8 mouse cellular contexts compared by ENCODE assay signal in the genomic region with DNA sequence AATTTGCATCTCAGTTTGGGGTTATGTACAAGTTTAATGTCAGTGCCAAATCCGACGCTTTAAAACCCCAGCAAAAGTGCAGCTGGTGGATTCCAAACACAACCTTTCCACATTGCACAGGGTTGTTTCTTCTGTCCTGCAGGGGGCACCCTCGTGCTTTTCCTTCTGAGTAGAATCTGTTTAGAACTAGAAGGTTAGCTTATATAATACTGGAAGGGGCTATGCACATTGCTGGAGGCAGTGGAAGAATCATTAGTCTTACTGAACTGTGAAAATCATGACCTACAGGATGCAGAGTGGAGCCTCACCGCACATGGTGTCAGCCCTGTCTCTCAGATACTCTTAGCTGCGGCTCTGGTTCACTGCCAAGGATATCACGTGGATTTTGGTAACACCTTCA. TPM values are rescaled to one million over a fixed set of nuclear protein-coding genes. Genes with fewer than 3 reads are reported as not detected.
A peak's percentile ranks its signal among the peaks of the same experiment; 100 is the strongest.
DNase-seq lines count a peak whose midpoint lies in the region; ATAC-seq and TF ChIP-seq lines count a peak whose summit lies in the region.

No protein-coding gene starts in this region.

- no peak for ATAC-seq in kidney, embryonic 15.5 days (replicated peaks; ENCODE audit: low FRiP score)
- no peak for ATAC-seq in liver, embryonic 13.5 days (ENCODE audit: low read depth)

- H3K9me3 ChIP-seq in kidney, embryonic 15.5 days (replicated peaks), result no peaks in the 10 kb centered on the region
- H3K9me3 ChIP-seq in liver, embryonic 13.5 days (replicated peaks), result no peaks in the 10 kb centered on the region

- DNase-seq in kidney, adult 18-20 months, result peak; percentile 61
- DNase-seq in Muller cell, postnatal 12 days (ENCODE audit: inconsistent ontology term), result peak; percentile 54
- DNase-seq in kidney, adult 9 months, result peak; percentile 62
- DNase-seq in liver, embryonic 13.5 days, result peak; percentile 36
- DNase-seq in right cerebral cortex, postnatal 10 days (ENCODE audit: low spot score in 2 of 2), result peak; percentile 75 to 84
- DNase-seq in urinary bladder, postnatal 25 days (ENCODE audit: low spot score), result peak; percentile 68

- no peak for TF ChIP-seq POLR2A in cortical plate, adult 2 months (IDR thresholded peaks at IDR 0.05; ENCODE audit: extremely low read depth, insufficient read depth, low read length)

- no peak overlapping the region for H3K27ac ChIP-seq in kidney, embryonic 15.5 days
- no peak overlapping the region for H3K27ac ChIP-seq in cortical plate, adult 2 months (ENCODE audit: insufficient read depth, low read length)
- no peak overlapping the region for H3K27ac ChIP-seq in liver, embryonic 13.5 days

- no peaks in the 10 kb centered on the region for H3K4me1 ChIP-seq in kidney, embryonic 15.5 days
- H3K4me1 ChIP-seq in cortical plate, adult 2 months (ENCODE audit: control insufficient read depth, insufficient read depth, low read length), result no peaks in the 10 kb centered on the region
- no peaks in the 10 kb centered on the region for H3K4me1 ChIP-seq in liver, embryonic 13.5 days (replicated peaks)

- no peaks in the 10 kb centered on the region for H3K27me3 ChIP-seq in kidney, embryonic 15.5 days
- H3K27me3 ChIP-seq in liver, embryonic 13.5 days, result no peaks in the 10 kb centered on the region

- peak; percentile 60; the same call in 1 of the 2 replicates for TF ChIP-seq CTCF in cortical plate, adult 2 months (IDR thresholded peaks at IDR 0.05; ENCODE audit: extremely low read depth, insufficient read depth, low read length)

- WGBS in kidney, embryonic 15.5 days, result 53% methylated on average over 6 of the region's 6 CpGs
- 35% methylated on average over 6 of the region's 6 CpGs for WGBS in liver, embryonic 13.5 days (ENCODE audit: insufficient replicate concordance)

- H3K36me3 ChIP-seq in kidney, embryonic 15.5 days, result no peaks in the 10 kb centered on the region
- H3K36me3 ChIP-seq in liver, embryonic 13.5 days, result no peaks in the 10 kb centered on the region

- H3K4me3 ChIP-seq in kidney, embryonic 15.5 days (replicated peaks), result no peak overlapping the region
- no peak overlapping the region for H3K4me3 ChIP-seq in cortical plate, adult 2 months (ENCODE audit: insufficient read depth, low read length)
- H3K4me3 ChIP-seq in liver, embryonic 13.5 days (replicated peaks), result no peak overlapping the region

- no peak overlapping the region for H3K9ac ChIP-seq in kidney, embryonic 15.5 days
- no peak overlapping the region for H3K9ac ChIP-seq in liver, embryonic 13.5 days

- H3K4me2 ChIP-seq in kidney, embryonic 15.5 days, result no peak overlapping the region
- H3K4me2 ChIP-seq in liver, embryonic 13.5 days, result no peak overlapping the region

RNA-seq across cellular contexts. Expression of gene Il1rl1, which starts 49.3 kb away (rescaled TPM):
- polyA plus RNA-seq in kidney, embryonic 15.5 days (2015; fragmentation: Nextera tagmentation; extraction: Ambion mirVana), result 0.38 and 0.51 TPM in 2 replicates
- 0.08 and 0.13 TPM in 2 replicates for polyA plus RNA-seq in cortical plate, adult 2 months (2012; rRNA removed)
- polyA plus RNA-seq in liver, embryonic 13.5 days (2015; fragmentation: Nextera tagmentation; extraction: Ambion mirVana), result 2.3 and 3.8 TPM in 2 replicates

RNA-seq across cellular contexts. Expression of gene Il1rl2, which starts 55.7 kb away (rescaled TPM):
- polyA plus RNA-seq in kidney, embryonic 15.5 days (2015; fragmentation: Nextera tagmentation; extraction: Ambion mirVana), result 7.4 and 8.8 TPM in 2 replicates
- polyA plus RNA-seq in cortical plate, adult 2 months (2012; rRNA removed), result 0.62 and 0.65 TPM in 2 replicates
- polyA plus RNA-seq in liver, embryonic 13.5 days (2015; fragmentation: Nextera tagmentation; extraction: Ambion mirVana), result 1.4 and 1.8 TPM in 2 replicates
